Mouse (Mus musculus) layer of hippocampus, postnatal 25 days (tissue): ENCODE results near the gene Adpgk. TPM values are rescaled to one million over a fixed set of nuclear protein-coding genes. Genes with fewer than 3 reads are reported as not detected.
"Not testable (repeated sequence)": the region's sequence is repeated elsewhere in the genome, so short reads cannot be mapped to it uniquely, and the experiment has no call there.

Experiments
- DNase-seq, 2 experiments: peaks; one replicate each; pipeline ENCODE4 v3.0.0; 2022; ENCODE audit warnings: mixed read lengths in 2 of 2, low spot score in 1 of 2; ENCODE audit errors: extremely low spot score in 1 of 2
- total RNA-seq, 2 experiments: library from RNA; stranded (reverse); gene quantifications; 2 replicates each; pipeline ENCODE4 v1.2.3; 2021

Gene Adpgk
- total RNA-seq, 2 experiments from 2014 or later, result 16.2 to 16.6 TPM

- DNase-seq, result not testable (repeated sequence)
These were observed 69.1 kb downstream of the Adpgk start for GRCm38 (mm10) chr9:59360487-59360886.

DNA sequence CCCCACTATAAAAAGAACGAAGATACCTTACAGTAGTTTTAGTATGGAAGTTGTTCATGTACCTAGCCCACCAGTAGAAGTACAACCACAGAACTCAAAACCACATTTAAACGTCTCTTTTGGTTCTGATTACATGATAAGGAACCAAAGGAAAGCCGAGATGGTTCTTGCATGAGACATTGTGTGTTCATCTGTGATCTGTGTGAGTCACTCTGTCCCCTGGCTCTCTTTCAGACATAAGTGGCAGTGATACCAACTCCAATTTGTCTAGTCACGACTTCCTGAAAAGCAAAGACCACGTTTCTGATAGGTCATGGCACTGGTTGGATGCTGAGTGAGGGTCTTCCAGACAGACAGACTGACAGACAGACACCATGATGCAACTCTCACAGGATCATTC, 77.9 kb downstream of the Adpgk start:
- DNase-seq, result no peak

DNA sequence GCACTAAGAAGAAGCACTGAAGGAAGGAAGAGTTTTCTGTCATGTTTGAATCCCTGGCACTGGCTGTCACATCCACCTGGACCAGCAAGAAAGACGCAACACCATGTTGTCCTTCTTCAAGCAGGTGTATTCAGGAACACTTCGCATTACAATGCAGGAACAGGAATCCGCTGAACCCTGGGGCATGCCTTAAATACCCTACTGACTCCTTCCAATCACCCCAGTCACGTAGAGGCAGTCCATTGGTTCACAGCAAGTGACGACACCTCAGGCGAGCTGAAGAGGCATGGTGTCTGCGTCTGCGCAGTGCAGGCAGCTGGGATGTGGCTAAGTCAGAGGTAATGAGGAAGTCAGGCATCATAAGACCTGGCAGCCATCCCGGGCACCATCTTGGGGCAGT, 78.3 kb downstream of the Adpgk start:
- no peak for DNase-seq

Other genes starting within 250 kb of the Adpgk start
- 10 to 100 TPM; 35.8 to 42.9 TPM for gene Bbs4, start 62.0 kb downstream of the Adpgk start, total RNA-seq
- gene Arih1, start 195.1 kb downstream of the Adpgk start, total RNA-seq, result 100 to 1,000 TPM in 1 of 2 experiments, 10 to 100 TPM in 1; 97.3 to 100 TPM
- gene Hexa, start 248.0 kb downstream of the Adpgk start, total RNA-seq, result 10 to 100 TPM; 45.8 to 52.7 TPM
- 1 to 10 TPM; 2.0 to 2.1 TPM for gene Tmem202, start 248.3 kb downstream of the Adpgk start, total RNA-seq